Mouse (Mus musculus) activated CD4-positive, CD25-positive, alpha-beta regulatory T cell, adult 4 months (primary cell): Measurements from ENCODE around the gene Fancc. TPM values are rescaled to one million over a fixed set of nuclear protein-coding genes. Genes with fewer than 3 reads are reported as not detected.
"Not testable (repeated sequence)": the region's sequence is repeated elsewhere in the genome, so short reads cannot be mapped to it uniquely, and the experiment has no call there.

Experiments
- ATAC-seq: one replicate; pipeline ENCODE4 v1.8.0; 2017
- polyA plus RNA-seq, 2 experiments: library from polyadenylated mRNA; unstranded; fragments of 100-300 nt; shearing (Covaris generic); gene quantifications; one replicate each; pipeline ENCODE4 v1.2.1; 2017

The Fancc gene
- polyA plus RNA-seq, 2 experiments from 2014 or later, result 15.3 to 15.7 TPM

GRCm38 (mm10) chr13:63416824-63417223 lies 80.3 kb downstream of the Fancc start:
- no peak for ATAC-seq

GRCm38 (mm10) chr13:63412662-63413061 lies 84.4 kb downstream of the Fancc start:
- ATAC-seq, result no peak

GRCm38 (mm10) chr13:63411310-63412022 lies 85.6 kb downstream of the Fancc start:
- peak; percentile 24 for ATAC-seq

- peak; percentile 88 for ATAC-seq
Observed at GRCm38 (mm10) chr13:63410578-63411298, 86.3 kb downstream of the Fancc start.

- ATAC-seq, result no peak
Observed at GRCm38 (mm10) chr13:63405151-63405550, 91.9 kb downstream of the Fancc start.

- no peak for ATAC-seq
Observed at GRCm38 (mm10) chr13:63404657-63405056, 92.4 kb downstream of the Fancc start.

- ATAC-seq, result no peak
Observed at GRCm38 (mm10) chr13:63402823-63403222, 94.3 kb downstream of the Fancc start.

GRCm38 (mm10) chr13:63400069-63400468 lies 97.0 kb downstream of the Fancc start:
- ATAC-seq, result no peak

- no peak for ATAC-seq
Observed at GRCm38 (mm10) chr13:63397420-63397819, 99.7 kb downstream of the Fancc start.

GRCm38 (mm10) chr13:63394304-63395063 lies 102.6 kb downstream of the Fancc start:
- ATAC-seq, result no peak

GRCm38 (mm10) chr13:63385234-63385633 lies 111.8 kb downstream of the Fancc start:
- no peak for ATAC-seq

- ATAC-seq, result no peak
Observed at GRCm38 (mm10) chr13:63384775-63385174, 112.3 kb downstream of the Fancc start.

- no peak for ATAC-seq
Observed at GRCm38 (mm10) chr13:63382206-63382605, 114.9 kb downstream of the Fancc start.

GRCm38 (mm10) chr13:63373460-63374166 lies 123.5 kb downstream of the Fancc start:
- no peak for ATAC-seq

- ATAC-seq, result no peak
Observed at GRCm38 (mm10) chr13:63361755-63362154, 135.3 kb downstream of the Fancc start.

- ATAC-seq, result no peak
Observed at GRCm38 (mm10) chr13:63360111-63360885, 136.8 kb downstream of the Fancc start.

GRCm38 (mm10) chr13:63359393-63359792 lies 137.7 kb downstream of the Fancc start:
- ATAC-seq, result no peak

GRCm38 (mm10) chr13:63356558-63356957 lies 140.5 kb downstream of the Fancc start:
- ATAC-seq, result peak; percentile 77

GRCm38 (mm10) chr13:63356101-63356500 lies 141.0 kb downstream of the Fancc start:
- no peak for ATAC-seq

GRCm38 (mm10) chr13:63353312-63353711 lies 143.8 kb downstream of the Fancc start:
- ATAC-seq, result not testable (repeated sequence)

- ATAC-seq, result no peak
Observed at GRCm38 (mm10) chr13:63350076-63350475, 147.0 kb downstream of the Fancc start.

GRCm38 (mm10) chr13:63347639-63348038 lies 149.4 kb downstream of the Fancc start:
- no peak for ATAC-seq
